Mouse (Mus musculus) hindbrain, postnatal 0 days (tissue): ENCODE data around the gene Nr3c2. TPM values are rescaled to one million over a fixed set of nuclear protein-coding genes. Genes with fewer than 3 reads are reported as not detected.
A peak's percentile ranks its signal among the peaks of the same experiment; 100 is the strongest.

Experiments
- ATAC-seq: fragments of 200-750 bp; cut with Nextera tagmentation; 2 replicates; pipeline ENCODE4 v1.8.0; 2017; ENCODE audit warnings: mild to moderate bottlenecking, moderate TSS enrichment, moderate library complexity
- DNase-seq: peaks from one replicate; pipeline ENCODE4 v3.0.0-alpha.2; 2015; ENCODE audit warnings: low spot score
- H3K27ac ChIP-seq: fragments of 300-500 bp; sonication (generic); 2 replicates; pipeline ENCODE4 v1.5.1; 2014; ENCODE audit warnings: mild to moderate bottlenecking
- H3K27me3 ChIP-seq: fragments of 300-500 bp; sonication (generic); 2 replicates; pipeline ENCODE4 v1.6.1; 2014; ENCODE audit warnings: low read length, mixed read lengths; ENCODE audit not compliant: insufficient read depth
- H3K36me3 ChIP-seq: fragments of 300-500 bp; sonication (generic); 2 replicates; pipeline ENCODE4 v1.6.1; 2014; ENCODE audit warnings: low read length, mixed read lengths; ENCODE audit not compliant: insufficient read depth
- H3K4me1 ChIP-seq: fragments of 300-500 bp; sonication (generic); 2 replicates; pipeline ENCODE4 v1.6.1; 2014; ENCODE audit warnings: antibody characterized with exemption, low read length, mixed read lengths; ENCODE audit not compliant: insufficient read depth
- H3K4me2 ChIP-seq: fragments of 300-500 bp; sonication (generic); 2 replicates; pipeline ENCODE4 v1.6.1; 2014; ENCODE audit warnings: low read depth, mild to moderate bottlenecking, low read length, moderate library complexity, mixed read lengths
- H3K4me3 ChIP-seq: fragments of 300-500 bp; sonication (generic); 2 replicates; pipeline ENCODE4 v1.5.1; 2014; ENCODE audit warnings: low read length
- H3K9ac ChIP-seq: fragments of 300-500 bp; sonication (generic); replicated peaks from 2 replicates; pipeline ENCODE4 v1.6.1; 2014; ENCODE audit warnings: mild to moderate bottlenecking, low read length, moderate library complexity, mixed read lengths
- H3K9me3 ChIP-seq: fragments of 300-500 bp; sonication (generic); 2 replicates; pipeline ENCODE4 v1.6.1; 2016; ENCODE audit warnings: low read length, mixed read lengths
- CTCF ChIP-seq: IDR thresholded peaks from 2 replicates; pipeline ENCODE4 v1.5.1; 2016; ENCODE audit warnings: antibody characterized with exemption, control low read depth, low read depth
- WGBS: fragments of 180-500 bp; shearing (Covaris S2); extraction: QIAGEN DNeasy Blood & Tissue Kit; methylation state at CpG from one replicate; pipeline ENCODE4 v1.1.7; 2014; 5-methylcytosine and 5-hydroxymethylcytosine counted together
- polyA plus RNA-seq: library from polyadenylated mRNA; unstranded; fragments of >200 nt; fragmentation: Nextera tagmentation; extraction: Ambion mirVana; gene quantifications from 2 replicates; pipeline ENCODE4 v1.2.1, GENCODE M21; 2015
- total RNA-seq: library from RNA; depleted of rRNA; stranded (reverse); fragments of >200 nt; gene quantifications from 2 replicates; pipeline ENCODE4 v1.2.3, GENCODE M21; 2014

The Nr3c2 gene
- total and polyA plus RNA-seq, 2 experiments from 2014 or later: 6.8 to 6.9 TPM

DNA sequence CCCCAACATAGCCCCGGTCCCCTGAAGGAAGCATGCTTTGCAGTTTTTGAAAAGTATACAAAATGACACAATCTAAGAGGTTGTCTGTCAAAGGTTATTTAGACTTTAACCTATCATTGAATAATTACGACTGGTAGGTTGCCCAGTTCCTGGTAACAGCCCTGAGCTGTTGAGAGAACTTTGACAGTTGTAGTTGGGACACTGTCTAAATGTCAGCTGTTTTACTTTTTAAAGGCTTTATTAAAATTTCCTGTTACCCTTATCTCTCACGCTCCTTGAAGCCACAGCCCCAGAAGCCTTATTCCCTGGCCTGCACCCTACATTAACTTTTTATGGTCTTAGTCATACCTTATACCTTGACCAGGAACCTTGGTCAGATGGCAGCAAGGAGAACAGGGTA is 147.5 kb downstream of the Nr3c2 start:
- H3K4me1 ChIP-seq: no peaks in the 10 kb centered on the region
- H3K4me2 ChIP-seq: no peak overlapping the region
- TF ChIP-seq CTCF: no peak
- no peaks in the 10 kb centered on the region for H3K36me3 ChIP-seq
- no peak overlapping the region for H3K27ac ChIP-seq
- no peak for DNase-seq
- no peaks in the 10 kb centered on the region for H3K27me3 ChIP-seq
- 79% methylated on average over 3 of the region's 3 CpGs for WGBS
- no peaks in the 10 kb centered on the region for H3K9me3 ChIP-seq
- H3K9ac ChIP-seq: no peak overlapping the region
- no peak for ATAC-seq
- H3K4me3 ChIP-seq: no peak overlapping the region

DNA sequence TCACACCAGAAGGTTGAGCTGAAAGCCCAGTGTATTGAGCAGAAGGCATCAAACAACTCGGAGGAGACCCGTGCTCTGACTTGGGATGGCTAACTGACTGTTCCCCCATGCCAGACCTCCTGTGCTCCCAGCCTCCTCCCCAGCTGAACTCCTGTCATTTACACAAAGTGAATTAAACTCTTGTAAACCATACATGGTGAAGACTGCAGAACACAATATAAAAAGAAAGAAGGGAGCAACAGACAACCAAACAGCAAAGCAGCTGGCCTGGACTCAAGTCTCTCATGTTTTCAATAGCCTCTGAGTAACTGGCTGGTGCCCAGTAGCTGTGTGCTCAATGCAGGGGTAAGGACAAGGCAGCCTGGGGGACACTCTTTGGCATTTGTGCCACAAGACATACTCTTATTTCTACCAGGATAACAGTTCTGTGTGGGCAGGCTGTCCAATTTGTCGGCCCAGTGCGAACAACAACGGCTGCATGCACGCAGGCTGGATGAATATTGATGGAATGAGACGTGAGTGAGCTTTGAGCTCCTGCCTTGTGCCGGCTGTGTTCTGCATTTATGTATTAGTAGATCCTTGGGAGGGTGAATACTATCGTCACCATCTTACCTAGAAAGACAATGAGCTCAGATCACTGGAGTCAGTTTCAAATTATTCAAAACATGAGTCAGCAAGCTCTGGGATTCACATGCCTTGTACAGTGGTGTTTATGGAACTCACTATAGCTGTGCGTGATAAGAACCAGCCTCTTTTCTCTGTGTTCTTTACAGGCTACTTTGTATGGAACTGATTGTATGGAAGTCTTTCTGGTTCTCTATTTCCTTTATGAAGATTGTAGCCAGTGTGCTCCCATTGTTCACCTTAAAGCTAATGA is 152.4 kb downstream of the Nr3c2 start:
- 47% methylated on average over 10 of the region's 10 CpGs for WGBS
- no peaks in the 10 kb centered on the region for H3K36me3 ChIP-seq
- 0 out of 2 replicates have a peak overlapping the region, but pooled peaks have one; percentile 13 for H3K27ac ChIP-seq
- no peak for TF ChIP-seq CTCF
- no peaks in the 10 kb centered on the region for H3K27me3 ChIP-seq
- no peak overlapping the region for H3K9ac ChIP-seq
- no peak overlapping the region for H3K4me3 ChIP-seq
- no peaks in the 10 kb centered on the region for H3K4me1 ChIP-seq
- no peaks in the 10 kb centered on the region for H3K9me3 ChIP-seq
- DNase-seq (peak; percentile 69), ATAC-seq (peak; percentile 82)
- H3K4me2 ChIP-seq: 0 out of 2 replicates have a peak overlapping the region, but pooled peaks have one; percentile 0

DNA sequence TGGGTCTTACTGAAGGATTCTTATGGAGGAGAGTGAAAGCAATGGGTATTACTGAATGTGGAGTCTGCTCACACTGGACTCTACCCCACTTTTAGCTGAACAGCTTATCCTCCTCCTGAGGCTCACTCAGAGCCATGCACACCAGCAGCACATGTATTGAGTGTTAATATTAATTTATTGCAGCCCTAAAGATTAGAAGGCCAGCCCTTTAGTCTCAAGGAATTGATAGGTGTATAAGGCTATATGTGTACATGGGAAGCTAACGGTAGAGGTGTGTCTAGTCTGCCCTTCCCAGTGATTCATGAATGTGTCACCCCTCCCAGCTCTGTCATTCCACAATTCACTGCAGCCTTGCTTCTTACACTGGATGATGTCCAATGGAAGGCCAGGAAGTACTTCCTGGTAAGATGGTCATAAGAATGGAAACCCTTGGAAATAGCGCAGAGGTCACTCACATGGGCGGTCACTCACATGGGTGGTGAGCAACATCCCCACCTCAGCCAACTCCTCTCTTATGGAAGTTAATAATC is 156.3 kb downstream of the Nr3c2 start:
- no peaks in the 10 kb centered on the region for H3K9me3 ChIP-seq
- no peak overlapping the region for H3K27ac ChIP-seq
- H3K36me3 ChIP-seq: no peaks in the 10 kb centered on the region
- H3K9ac ChIP-seq: no peak overlapping the region
- no peaks in the 10 kb centered on the region for H3K4me1 ChIP-seq
- 97% methylated on average over 3 of the region's 3 CpGs for WGBS
- no peak for TF ChIP-seq CTCF
- no peak overlapping the region for H3K4me3 ChIP-seq
- H3K4me2 ChIP-seq: no peak overlapping the region
- no peaks in the 10 kb centered on the region for H3K27me3 ChIP-seq
- DNase-seq (no peak), ATAC-seq (no peak)

DNA sequence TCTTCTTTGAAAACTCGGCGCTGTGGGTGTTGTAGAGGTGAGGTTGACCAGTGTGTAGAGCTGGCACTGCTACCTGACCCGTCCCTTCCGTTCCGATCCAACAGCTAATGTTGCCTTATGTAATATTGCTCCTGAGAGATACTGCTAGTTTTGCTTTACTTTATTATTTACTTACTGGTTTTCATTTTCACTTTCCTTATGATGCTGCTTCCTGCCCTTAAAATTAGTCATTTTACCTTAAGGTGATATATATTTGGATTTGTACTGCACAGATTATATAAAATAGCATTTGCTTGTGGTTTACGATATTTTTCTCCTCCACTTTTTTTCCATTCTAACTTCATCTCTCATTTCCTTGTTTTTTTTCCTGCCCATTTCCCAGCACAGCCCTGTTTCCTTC is 157.6 kb downstream of the Nr3c2 start:
- no peaks in the 10 kb centered on the region for H3K9me3 ChIP-seq
- H3K27ac ChIP-seq: no peak overlapping the region
- 92% methylated on average over 6 of the region's 6 CpGs for WGBS
- TF ChIP-seq CTCF: no peak
- H3K36me3 ChIP-seq: no peaks in the 10 kb centered on the region
- no peaks in the 10 kb centered on the region for H3K27me3 ChIP-seq
- no peak for ATAC-seq
- H3K4me2 ChIP-seq: no peak overlapping the region
- H3K4me1 ChIP-seq: no peaks in the 10 kb centered on the region
- no peak for DNase-seq
- no peak overlapping the region for H3K9ac ChIP-seq
- no peak overlapping the region for H3K4me3 ChIP-seq

DNA sequence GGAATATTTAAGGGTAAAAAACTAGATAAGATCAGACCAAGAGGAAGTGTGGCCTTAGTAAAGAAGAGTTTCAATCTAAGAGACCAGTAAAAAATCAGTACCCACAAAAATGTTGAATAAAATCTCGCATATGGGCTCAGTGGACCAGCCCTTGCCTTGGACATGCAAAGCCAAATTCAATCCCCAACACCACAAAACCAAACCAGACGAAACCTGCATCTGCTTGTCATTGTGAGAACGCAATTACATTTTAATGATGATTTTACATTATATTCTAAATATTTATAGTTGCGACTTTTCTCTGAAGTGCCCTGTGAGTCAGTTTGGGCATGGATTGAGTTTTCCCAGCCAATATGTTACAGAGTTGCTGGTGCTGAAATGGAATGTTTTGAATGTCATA is 183.4 kb downstream of the Nr3c2 start:
- H3K4me1 ChIP-seq: no peaks in the 10 kb centered on the region
- DNase-seq (no peak), ATAC-seq (no peak)
- H3K27me3 ChIP-seq: no peaks in the 10 kb centered on the region
- no peak overlapping the region for H3K9ac ChIP-seq
- H3K36me3 ChIP-seq: no peaks in the 10 kb centered on the region
- H3K9me3 ChIP-seq: no peaks in the 10 kb centered on the region
- WGBS: 90% methylated on average over 4 of the region's 4 CpGs
- no peak for TF ChIP-seq CTCF
- no peak overlapping the region for H3K27ac ChIP-seq
- no peak overlapping the region for H3K4me3 ChIP-seq
- H3K4me2 ChIP-seq: no peak overlapping the region

DNA sequence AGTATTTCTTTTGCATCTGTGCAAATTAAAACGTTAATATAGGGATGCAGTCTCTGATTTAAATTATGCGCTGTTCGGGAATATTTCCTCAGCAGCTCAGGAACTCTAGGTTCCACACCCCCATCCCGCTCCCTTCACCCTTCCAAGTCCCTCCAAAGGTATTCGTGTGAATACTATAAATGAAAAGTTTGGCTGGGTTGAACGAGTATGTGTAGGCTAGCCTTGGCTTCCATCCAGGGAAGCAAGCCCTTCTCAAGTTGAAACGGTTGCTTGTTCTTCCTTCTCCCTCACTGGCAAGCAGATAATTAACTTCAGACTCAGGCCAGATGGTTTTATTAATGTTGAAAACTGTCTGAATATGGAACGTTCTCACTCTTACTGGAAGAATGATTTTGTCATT is 186.8 kb downstream of the Nr3c2 start:
- ATAC-seq: no peak
- no peak overlapping the region for H3K27ac ChIP-seq
- no peaks in the 10 kb centered on the region for H3K9me3 ChIP-seq
- H3K4me1 ChIP-seq: no peaks in the 10 kb centered on the region
- no peaks in the 10 kb centered on the region for H3K27me3 ChIP-seq
- no peaks in the 10 kb centered on the region for H3K36me3 ChIP-seq
- no peak for TF ChIP-seq CTCF
- H3K4me3 ChIP-seq: no peak overlapping the region
- peak; percentile 12 for DNase-seq
- 58% methylated on average over 8 of the region's 8 CpGs for WGBS
- H3K9ac ChIP-seq: no peak overlapping the region
- no peak overlapping the region for H3K4me2 ChIP-seq

DNA sequence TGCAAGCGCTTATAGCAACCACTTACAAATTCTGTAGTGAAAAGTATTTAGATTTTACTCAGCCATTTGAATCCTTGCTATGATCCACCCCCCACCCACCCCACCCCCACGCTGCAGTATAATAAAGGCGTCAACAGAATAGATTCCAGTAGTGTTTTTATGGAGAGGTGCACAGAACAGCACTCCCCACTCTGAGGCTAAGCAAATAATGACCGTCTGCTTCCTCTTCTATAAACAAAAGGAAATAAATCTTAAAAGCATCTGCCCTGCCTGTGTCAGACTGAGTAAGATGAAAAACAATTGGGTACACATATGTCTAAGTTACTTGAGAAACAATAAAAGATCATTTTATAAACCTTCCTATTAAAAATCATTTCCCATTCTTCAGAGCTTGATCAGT is 197.5 kb downstream of the Nr3c2 start:
- Histone ChIP-seq H3K27me3 (no peaks in the 10 kb centered on the region), H3K4me1 (no peaks in the 10 kb centered on the region), H3K27ac (no peak overlapping the region), H3K9me3 (no peaks in the 10 kb centered on the region), H3K4me3 (no peak overlapping the region), H3K4me2 (no peak overlapping the region), H3K36me3 (no peaks in the 10 kb centered on the region), H3K9ac (no peak overlapping the region)
- no peak for DNase-seq
- no peak for ATAC-seq
- 61% methylated on average over 4 of the region's 4 CpGs for WGBS
- TF ChIP-seq CTCF: no peak
